Mouse (Mus musculus) hindbrain, embryonic 10.5 days (tissue): ENCODE measurements at regions not wholly inside any gene's neighbourhood (a gene's known extent, or its start where the extent isn't known, plus 50 kb on each side); places are given as distances from the start of the nearest gene placed in this dataset.
"Not testable (repeated sequence)": the region's sequence is repeated elsewhere in the genome, so short reads cannot be mapped to it uniquely, and the experiment has no call there.

Experiments
- DNase-seq: peaks from one replicate; pipeline ENCODE4 v3.0.0-alpha.2; 2017; ENCODE audit warnings: low spot score
- H3K27ac ChIP-seq: fragments of 300-500 bp; sonication (generic); 2 replicates; pipeline ENCODE4 v1.5.1; 2016; ENCODE audit warnings: mild to moderate bottlenecking, moderate library complexity
- H3K27me3 ChIP-seq: fragments of 300-500 bp; sonication (generic); 2 replicates; pipeline ENCODE4 v1.6.1; 2016; ENCODE audit warnings: mild to moderate bottlenecking; ENCODE audit not compliant: poor library complexity, insufficient read depth, severe bottlenecking
- H3K36me3 ChIP-seq: fragments of 300-500 bp; sonication (generic); 2 replicates; pipeline ENCODE4 v1.6.1; 2016; ENCODE audit warnings: mild to moderate bottlenecking, moderate library complexity
- H3K4me1 ChIP-seq: fragments of 300-500 bp; sonication (generic); replicated peaks from 2 replicates; pipeline ENCODE4 v1.6.1; 2016; ENCODE audit warnings: mild to moderate bottlenecking
- H3K4me3 ChIP-seq: fragments of 300-500 bp; sonication (generic); 2 replicates; pipeline ENCODE4 v1.5.1; 2016; ENCODE audit warnings: mild to moderate bottlenecking, moderate library complexity
- H3K9me3 ChIP-seq: fragments of 300-500 bp; sonication (generic); 2 replicates; pipeline ENCODE4 v1.6.1; 2016; ENCODE audit warnings: mild to moderate bottlenecking, moderate library complexity
- WGBS: fragments of 180-500 bp; shearing (Covaris S2); methylation state at CpG from one replicate; pipeline ENCODE4 v1.1.7; 2016; 5-methylcytosine and 5-hydroxymethylcytosine counted together

- under 1% methylated on average over 17 of the region's 17 CpGs for WGBS
- H3K27me3 ChIP-seq, result peaks cover 41% of the 10 kb centered on the region
Observed at GRCm38 (mm10) chr4:153188504-153189031, 294.0 kb downstream of the Ajap1 start.

GRCm38 (mm10) chr4:153187959-153188503, 294.6 kb downstream of the Ajap1 start:
- Histone ChIP-seq H3K27ac (peak overlapping the region; percentile 30; the same call in 1 of the 2 replicates), H3K9me3 (no peaks in the 10 kb centered on the region), H3K4me3 (peak overlapping the region; percentile 44), H3K4me1 (peaks cover 20% of the 10 kb centered on the region), H3K27me3 (peaks cover 44% of the 10 kb centered on the region), H3K36me3 (no peaks in the 10 kb centered on the region)
- no peak for DNase-seq
- 0% methylated on average over 6 of the region's 6 CpGs for WGBS

More at GRCm38 (mm10) chr4:153188504-153189031, 294.0 kb downstream of the Ajap1 start:
- H3K4me3 ChIP-seq, result peak overlapping the region; percentile 44
- DNase-seq, result no peak
- no peaks in the 10 kb centered on the region for H3K9me3 ChIP-seq
- no peaks in the 10 kb centered on the region for H3K36me3 ChIP-seq
- H3K4me1 ChIP-seq, result peaks cover 20% of the 10 kb centered on the region
- H3K27ac ChIP-seq, result peak overlapping the region; percentile 30; the same call in 1 of the 2 replicates

- Histone ChIP-seq H3K4me1 (peaks cover 6% of the 10 kb centered on the region; the same call in 1 of the 2 replicates), H3K36me3 (no peaks in the 10 kb centered on the region), H3K4me3 (no peak overlapping the region), H3K27me3 (no peaks in the 10 kb centered on the region), H3K27ac (no peak overlapping the region), H3K9me3 (peaks cover 12% of the 10 kb centered on the region; the same call in 1 of the 2 replicates)
- no peak for DNase-seq
- 88% methylated on average over 9 of the region's 9 CpGs for WGBS
Observed at GRCm38 (mm10) chr4:153177496-153177895, 305.1 kb downstream of the Ajap1 start.

GRCm38 (mm10) chr4:153175660-153176059, 307.0 kb downstream of the Ajap1 start:
- no peaks in the 10 kb centered on the region for H3K27me3 ChIP-seq
- H3K4me3 ChIP-seq, result no peak overlapping the region
- DNase-seq, result peak; percentile 81
- H3K36me3 ChIP-seq, result no peaks in the 10 kb centered on the region
- peaks cover 6% of the 10 kb centered on the region; the same call in 1 of the 2 replicates for H3K4me1 ChIP-seq
- 11% methylated on average over 12 of the region's 12 CpGs for WGBS
- no peak overlapping the region for H3K27ac ChIP-seq
- peaks cover 12% of the 10 kb centered on the region; the same call in 1 of the 2 replicates for H3K9me3 ChIP-seq

GRCm38 (mm10) chr4:153175077-153175476, 307.5 kb downstream of the Ajap1 start:
- H3K27me3 ChIP-seq, result no peaks in the 10 kb centered on the region
- no peak for DNase-seq
- 90% methylated on average over 15 of the region's 15 CpGs for WGBS
- no peaks in the 10 kb centered on the region for H3K36me3 ChIP-seq
- no peak overlapping the region for H3K27ac ChIP-seq
- H3K4me3 ChIP-seq, result no peak overlapping the region
- peaks cover 12% of the 10 kb centered on the region; the same call in 1 of the 2 replicates for H3K9me3 ChIP-seq
- peaks cover 6% of the 10 kb centered on the region; the same call in 1 of the 2 replicates for H3K4me1 ChIP-seq

GRCm38 (mm10) chr4:153169991-153170390, 312.6 kb downstream of the Ajap1 start:
- H3K4me3 ChIP-seq, result no peak overlapping the region
- no peaks in the 10 kb centered on the region for H3K36me3 ChIP-seq
- WGBS, result 76% methylated on average over 9 of the region's 9 CpGs
- no peak overlapping the region for H3K27ac ChIP-seq
- peaks cover 18% of the 10 kb centered on the region; the same call in 1 of the 2 replicates for H3K9me3 ChIP-seq
- no peaks in the 10 kb centered on the region; the same call in 1 of the 2 replicates for H3K4me1 ChIP-seq
- no peaks in the 10 kb centered on the region for H3K27me3 ChIP-seq
- DNase-seq, result no peak

- no peak for DNase-seq
- 91% methylated on average over 10 of the region's 10 CpGs for WGBS
- Histone ChIP-seq H3K4me3 (no peak overlapping the region), H3K9me3 (peaks cover 14% of the 10 kb centered on the region), H3K27ac (no peak overlapping the region), H3K36me3 (no peaks in the 10 kb centered on the region), H3K27me3 (no peaks in the 10 kb centered on the region), H3K4me1 (0 out of 2 replicates have a peak, but pooled peaks cover 3% of the 10 kb centered on the region)
Observed at GRCm38 (mm10) chr4:153164810-153165209, 317.8 kb downstream of the Ajap1 start.

GRCm38 (mm10) chr4:153160115-153160514, 322.5 kb downstream of the Ajap1 start:
- no peak for DNase-seq
- Histone ChIP-seq H3K9me3 (peaks cover 12% of the 10 kb centered on the region), H3K27me3 (no peaks in the 10 kb centered on the region), H3K27ac (no peak overlapping the region), H3K4me3 (no peak overlapping the region), H3K4me1 (0 out of 2 replicates have a peak, but pooled peaks cover 3% of the 10 kb centered on the region), H3K36me3 (no peaks in the 10 kb centered on the region)
- 87% methylated on average over 3 of the region's 3 CpGs for WGBS

- Histone ChIP-seq H3K4me3 (no peak overlapping the region), H3K4me1 (0 out of 2 replicates have a peak, but pooled peaks cover 3% of the 10 kb centered on the region), H3K36me3 (no peaks in the 10 kb centered on the region), H3K27ac (no peak overlapping the region), H3K27me3 (no peaks in the 10 kb centered on the region), H3K9me3 (peaks cover 9% of the 10 kb centered on the region; the same call in 1 of the 2 replicates)
- 91% methylated on average over 3 of the region's 3 CpGs for WGBS
- no peak for DNase-seq
Observed at GRCm38 (mm10) chr4:153157572-153157971, 325.0 kb downstream of the Ajap1 start.

GRCm38 (mm10) chr4:153152923-153153322, 329.7 kb downstream of the Ajap1 start:
- H3K4me1 ChIP-seq, DNase-seq, H3K27me3 ChIP-seq, H3K36me3 ChIP-seq, H3K4me3 ChIP-seq, H3K27ac ChIP-seq: not testable (repeated sequence)
- H3K9me3 ChIP-seq, result peaks cover 10% of the 10 kb centered on the region; the same call in 1 of the 2 replicates

GRCm38 (mm10) chr4:153133147-153133546, 349.5 kb downstream of the Ajap1 start:
- Histone ChIP-seq H3K27ac (no peak overlapping the region), H3K27me3 (no peaks in the 10 kb centered on the region), H3K36me3 (no peaks in the 10 kb centered on the region), H3K4me1 (no peaks in the 10 kb centered on the region), H3K4me3 (no peak overlapping the region), H3K9me3 (peaks cover 5% of the 10 kb centered on the region; the same call in 1 of the 2 replicates)
- whole genome bisulfite sequencing, result 91% methylated on average over 13 of the region's 13 CpGs
- DNase-seq, result no peak

- H3K9me3 ChIP-seq, result peaks cover 5% of the 10 kb centered on the region; the same call in 1 of the 2 replicates
- no peaks in the 10 kb centered on the region for H3K27me3 ChIP-seq
- WGBS, result 89% methylated on average over 2 of the region's 2 CpGs
- H3K4me3 ChIP-seq, result no peak overlapping the region
- no peaks in the 10 kb centered on the region for H3K4me1 ChIP-seq
- DNase-seq, result no peak
- no peaks in the 10 kb centered on the region for H3K36me3 ChIP-seq
- H3K27ac ChIP-seq, result no peak overlapping the region
Observed at GRCm38 (mm10) chr4:153129345-153129744, 353.3 kb downstream of the Ajap1 start.

- H3K4me1 ChIP-seq, result no peaks in the 10 kb centered on the region
- DNase-seq, result no peak
- peaks cover 5% of the 10 kb centered on the region; the same call in 1 of the 2 replicates for H3K9me3 ChIP-seq
- no peaks in the 10 kb centered on the region for H3K27me3 ChIP-seq
- H3K36me3 ChIP-seq, result no peaks in the 10 kb centered on the region
- no peak overlapping the region for H3K27ac ChIP-seq
- WGBS, result 94% methylated on average over 12 of the region's 12 CpGs
- H3K4me3 ChIP-seq, result no peak overlapping the region
Observed at GRCm38 (mm10) chr4:153128162-153128561, 354.4 kb downstream of the Ajap1 start.
